Comparison of ENCODE assay signal across 27 mouse cellular contexts in the genomic region with DNA sequence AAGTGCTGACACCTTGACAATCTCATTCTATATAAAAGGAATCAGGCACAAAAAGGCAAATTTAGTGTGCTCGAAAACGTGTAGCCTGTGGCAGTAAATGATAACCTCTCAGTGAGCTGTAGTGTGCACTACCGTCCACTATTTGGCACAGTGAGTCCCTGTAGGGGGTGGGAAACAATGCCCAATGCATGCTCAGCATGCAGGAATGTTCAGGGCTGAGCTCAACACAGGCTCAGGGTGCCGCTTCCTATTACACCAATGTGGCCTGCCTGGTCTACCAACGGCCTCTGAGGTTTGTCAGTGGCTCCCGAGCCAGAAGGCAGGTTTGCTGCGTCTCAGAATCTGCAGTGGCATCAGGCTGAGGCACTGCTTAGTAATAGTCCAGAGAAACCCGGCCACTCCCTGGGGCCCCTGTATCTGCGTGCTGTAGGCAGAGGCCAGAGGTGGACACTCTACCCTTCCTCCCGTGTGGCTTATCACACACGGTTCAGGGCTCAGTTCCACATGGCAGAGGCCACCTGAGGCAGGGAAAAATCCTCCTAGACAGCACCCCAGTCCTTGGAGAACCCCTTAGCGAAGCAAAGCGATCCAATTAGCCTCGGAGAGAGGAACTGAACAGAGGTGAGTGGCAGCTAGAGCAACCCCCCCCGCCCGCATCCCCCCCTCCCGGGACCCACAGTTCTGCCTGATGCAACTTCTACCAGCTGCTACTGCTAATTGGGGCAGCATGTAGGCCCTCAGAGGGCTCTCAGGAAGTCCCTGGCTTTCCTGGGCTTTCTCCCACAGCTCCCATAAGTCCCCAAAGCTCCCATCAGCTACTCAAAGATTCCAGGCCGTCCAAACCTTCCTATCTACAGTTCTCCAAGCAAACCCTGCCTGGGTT.
A peak's percentile ranks its signal among the peaks of the same experiment; 100 is the strongest.
DNase-seq lines count a peak whose midpoint lies in the region; ATAC-seq and TF ChIP-seq lines count a peak whose summit lies in the region.
"Had no signal": no experiment of that assay in that cellular context is flagged by ENCODE, and none has a peak within 500 bp of the region (broad histone marks: within the 10 kb centered on the region; RNA-seq: fewer than 3 reads in every experiment).

No protein-coding gene starts in this region.

- no peak overlapping the region for H3K4me3 ChIP-seq in gastrocnemius, adult 2 months
- H3K4me3 ChIP-seq in ES-Bruce4 (ENCODE audit: low read depth, low read length) = no peak overlapping the region
- H3K4me3 ChIP-seq in limb, embryonic 10.5 days = no peak overlapping the region
- no peak overlapping the region for H3K4me3 ChIP-seq in stomach, postnatal 0 days (ENCODE audit: low read depth, low read length)
- H3K4me3 ChIP-seq: heart, embryonic 12.5 days; liver, embryonic 15.5 days; lung, embryonic 15.5 days; megakaryocyte, embryonic 14.5 days had no signal

- no peaks in the 10 kb centered on the region for H3K9me3 ChIP-seq in ES-Bruce4 (replicated peaks; ENCODE audit: control insufficient read depth, insufficient read depth, low read length, poor library complexity, severe bottlenecking)
- H3K9me3 ChIP-seq in limb, embryonic 10.5 days (replicated peaks) = no peaks in the 10 kb centered on the region
- H3K9me3 ChIP-seq in stomach, postnatal 0 days (ENCODE audit: control insufficient read depth, low read length) = no peaks in the 10 kb centered on the region
- H3K9me3 ChIP-seq: liver, embryonic 15.5 days; lung, embryonic 15.5 days had no signal

- no peak for ATAC-seq in stomach, postnatal 0 days (ENCODE audit: low FRiP score, low TSS enrichment)
- ATAC-seq: forebrain, embryonic 16.5 days had no signal

- TF ChIP-seq EP300 in ES-Bruce4 (IDR thresholded peaks at IDR 0.05; ENCODE audit: insufficient read depth, low read depth, low read length) = no peak
- no peak for TF ChIP-seq EP300 in stomach, postnatal 0 days (optimal IDR thresholded peaks at IDR 0.05)

- no peak overlapping the region for H3K4me2 ChIP-seq in stomach, postnatal 0 days (replicated peaks; ENCODE audit: low read depth)
- H3K4me2 ChIP-seq: liver, embryonic 15.5 days had no signal

- H3K27me3 ChIP-seq in ES-Bruce4 (ENCODE audit: control insufficient read depth, insufficient read depth, low read length, poor library complexity, severe bottlenecking) = no peaks in the 10 kb centered on the region
- H3K27me3 ChIP-seq in limb, embryonic 10.5 days (ENCODE audit: low read depth, poor library complexity, severe bottlenecking) = peaks cover 36% of the 10 kb centered on the region
- no peaks in the 10 kb centered on the region for H3K27me3 ChIP-seq in stomach, postnatal 0 days (ENCODE audit: control insufficient read depth, insufficient read depth, low read length)
- H3K27me3 ChIP-seq: CH12.LX; lung, embryonic 15.5 days had no signal

- H3K36me3 ChIP-seq in ES-Bruce4 (ENCODE audit: control insufficient read depth, insufficient read depth, low read length, poor library complexity, severe bottlenecking) = no peaks in the 10 kb centered on the region
- H3K36me3 ChIP-seq in limb, embryonic 10.5 days = no peaks in the 10 kb centered on the region
- H3K36me3 ChIP-seq in stomach, postnatal 0 days (ENCODE audit: control insufficient read depth, insufficient read depth, low read length) = no peaks in the 10 kb centered on the region
- H3K36me3 ChIP-seq: hindbrain, embryonic 10.5 days; liver, embryonic 15.5 days; lung, embryonic 15.5 days had no signal

- H3K27ac ChIP-seq in gastrocnemius, adult 2 months = peak overlapping the region; percentile 40; the same call in 1 of the 2 replicates
- H3K27ac ChIP-seq in ES-Bruce4 (ENCODE audit: insufficient read depth, low read length) = peak overlapping the region; percentile 86; the same call in 1 of the 2 replicates
- peak overlapping the region; percentile 79 for H3K27ac ChIP-seq in limb, embryonic 10.5 days
- H3K27ac ChIP-seq in stomach, postnatal 0 days (replicated peaks) = no peak overlapping the region; the same call in 1 of the 2 replicates
- H3K27ac ChIP-seq: hindbrain, embryonic 10.5 days; hindbrain, postnatal 0 days; liver, embryonic 15.5 days; lung, embryonic 15.5 days had no signal

- H3K4me1 ChIP-seq in ES-Bruce4 (ENCODE audit: control insufficient read depth, insufficient read depth, low read length) = peaks cover 2% of the 10 kb centered on the region
- peaks cover 71% of the 10 kb centered on the region for H3K4me1 ChIP-seq in limb, embryonic 10.5 days
- peaks cover 15% of the 10 kb centered on the region for H3K4me1 ChIP-seq in stomach, postnatal 0 days (replicated peaks; ENCODE audit: control insufficient read depth, insufficient read depth)

- intact Hi-C loops in gastrocnemius, adult 2 months (cut with DNase I) = loop anchor here (5.0 kb wide), 1 partner anchor 61 kb away; no protein-coding TSS in a partner anchor

- no peak for DNase-seq in gastrocnemius, adult 2 months
- DNase-seq in gastrocnemius, postnatal 4 days (ENCODE audit: low spot score in 2 of 2) = no peak
- peak; percentile 56 for DNase-seq in limb, embryonic 10.5 days (ENCODE audit: low spot score)
- peak; percentile 41 for DNase-seq in stomach, postnatal 0 days (ENCODE audit: low spot score)
- no peak for DNase-seq in heart, adult 18-20 months
- DNase-seq in kidney, postnatal 10 days = no peak
- DNase-seq: adrenal gland, postnatal 25 days; B cell, adult 2 months; cerebellum, adult 9-10 months; gastrocnemius, postnatal 36 days; heart, postnatal 10 days; kidney, adult 8-10 months; kidney, postnatal 14 days; liver; lung, postnatal 36 days; midbrain, embryonic 14.5 days; thymus, adult 2 months; thymus, postnatal 4 days had no signal

- WGBS in limb, embryonic 10.5 days = 79% methylated on average over 18 of the region's 18 CpGs
- WGBS in stomach, postnatal 0 days = 81% methylated on average over 18 of the region's 18 CpGs

- no peak for TF ChIP-seq CTCF in gastrocnemius, adult 2 months (IDR thresholded peaks at IDR 0.05)
- no peak for TF ChIP-seq CTCF in ES-Bruce4 (IDR thresholded peaks at IDR 0.05; ENCODE audit: low read depth, low read length)
- peak; percentile 17; the same call in 1 of the 2 replicates for TF ChIP-seq CTCF in stomach, postnatal 0 days (IDR thresholded peaks at IDR 0.05; ENCODE audit: low read depth)

- no peak overlapping the region for H3K9ac ChIP-seq in ES-Bruce4 (ENCODE audit: low read depth, poor library complexity, severe bottlenecking)
- no peak overlapping the region for H3K9ac ChIP-seq in stomach, postnatal 0 days (ENCODE audit: low read length)
- H3K9ac ChIP-seq: liver, embryonic 15.5 days; lung, embryonic 15.5 days had no signal

- TF ChIP-seq POLR2A in ES-Bruce4 (IDR thresholded peaks at IDR 0.05; ENCODE audit: insufficient read depth, low read length) = no peak

Comparison
In these comparisons a context has a peak if more than half of its experiments do, and no peak if none do; other contexts are left out.
1. DNase-seq: peak in limb, embryonic 10.5 days (single experiment) and stomach, postnatal 0 days (single experiment); none in gastrocnemius, adult 2 months (single experiment), gastrocnemius, postnatal 4 days (0 of 2), heart, adult 18-20 months (0 of 2) and kidney, postnatal 10 days (single experiment).